In the genomic region with DNA sequence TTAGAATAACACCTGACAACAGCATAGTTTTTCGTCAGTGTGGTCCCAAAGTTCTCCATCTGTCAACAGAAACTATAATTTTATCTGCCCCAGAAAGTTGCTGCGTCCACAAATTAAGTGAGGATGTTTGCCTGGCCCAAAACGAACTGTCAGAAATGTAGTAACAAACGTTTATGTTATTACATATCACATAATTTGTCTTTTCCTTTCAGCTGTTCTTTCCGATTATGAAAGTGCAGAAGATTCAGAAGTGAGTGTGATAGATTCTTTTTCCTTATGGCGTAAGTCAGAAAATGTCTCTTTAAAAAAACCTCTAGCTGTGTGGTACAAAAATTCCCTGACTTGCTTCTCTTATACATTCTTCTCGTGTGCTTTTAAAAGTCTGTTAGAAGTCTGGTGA, we compare ENCODE assay signal across 7 mouse cellular contexts. TPM values are rescaled to one million over a fixed set of nuclear protein-coding genes. Genes with fewer than 3 reads are reported as not detected.
DNase-seq lines count a peak whose midpoint lies in the region; ATAC-seq and TF ChIP-seq lines count a peak whose summit lies in the region.

No protein-coding gene starts in this region.

- peak; percentile 88 for DNase-seq in lung, postnatal 0 days (ENCODE audit: low spot score)
- no peak for DNase-seq in lung, postnatal 36 days
- no peak for DNase-seq in limb, embryonic 14.5 days (ENCODE audit: low spot score)
- DNase-seq in adipocyte (ENCODE audit: low spot score) = no peak

- peaks cover 13% of the 10 kb centered on the region; the same call in 1 of the 2 replicates for H3K36me3 ChIP-seq in lung, postnatal 0 days (ENCODE audit: insufficient read depth, low read length)
- H3K36me3 ChIP-seq in forebrain, embryonic 12.5 days (replicated peaks) = peaks cover 63% of the 10 kb centered on the region
- H3K36me3 ChIP-seq in limb, embryonic 14.5 days (ENCODE audit: control insufficient read depth, insufficient read depth, low read length) = peaks cover 61% of the 10 kb centered on the region
- peaks cover 56% of the 10 kb centered on the region for H3K36me3 ChIP-seq in stomach, embryonic 14.5 days (ENCODE audit: control insufficient read depth, insufficient read depth, low read length)

- 39% methylated on average over 7 of the region's 7 CpGs for WGBS in lung, postnatal 0 days
- 80% methylated on average over 7 of the region's 7 CpGs for WGBS in forebrain, embryonic 12.5 days
- WGBS in limb, embryonic 14.5 days = 63% methylated on average over 7 of the region's 7 CpGs
- 52% methylated on average over 7 of the region's 7 CpGs for WGBS in stomach, embryonic 14.5 days

- no peak for ATAC-seq in lung, postnatal 0 days
- ATAC-seq in forebrain, embryonic 12.5 days (ENCODE audit: low FRiP score) = no peak
- ATAC-seq in limb, embryonic 14.5 days (ENCODE audit: low FRiP score, low read depth) = no peak
- no peak for ATAC-seq in stomach, embryonic 14.5 days (ENCODE audit: insufficient number of reproducible peaks, insufficient read depth, low FRiP score, low read depth)
- no peak for ATAC-seq in frontal cortex, adult (ENCODE audit: low TSS enrichment)

- peak overlapping the region; percentile 95 for H3K9ac ChIP-seq in lung, postnatal 0 days (replicated peaks; ENCODE audit: low read depth)
- H3K9ac ChIP-seq in forebrain, embryonic 12.5 days = peak overlapping the region; percentile 96
- peak overlapping the region; percentile 89 for H3K9ac ChIP-seq in limb, embryonic 14.5 days (ENCODE audit: low read depth, low read length, severe bottlenecking)
- peak overlapping the region; percentile 89; the same call in 1 of the 2 replicates for H3K9ac ChIP-seq in stomach, embryonic 14.5 days (replicated peaks; ENCODE audit: low read depth, low read length)

- no peak for TF ChIP-seq POLR2A in limb, embryonic 14.5 days (IDR thresholded peaks at IDR 0.05; ENCODE audit: borderline replicate concordance, extremely low read depth, insufficient read depth, insufficient read length)

- H3K9me3 ChIP-seq in lung, postnatal 0 days (ENCODE audit: low read length) = no peaks in the 10 kb centered on the region
- H3K9me3 ChIP-seq in forebrain, embryonic 12.5 days = no peaks in the 10 kb centered on the region
- H3K9me3 ChIP-seq in limb, embryonic 14.5 days (ENCODE audit: control insufficient read depth, low read length) = no peaks in the 10 kb centered on the region
- no peaks in the 10 kb centered on the region for H3K9me3 ChIP-seq in stomach, embryonic 14.5 days (ENCODE audit: control insufficient read depth, low read depth, low read length)

- H3K27me3 ChIP-seq in lung, postnatal 0 days (replicated peaks; ENCODE audit: insufficient read depth, low read length) = no peaks in the 10 kb centered on the region
- H3K27me3 ChIP-seq in forebrain, embryonic 12.5 days = no peaks in the 10 kb centered on the region
- no peaks in the 10 kb centered on the region for H3K27me3 ChIP-seq in limb, embryonic 14.5 days (ENCODE audit: control insufficient read depth, insufficient read depth, low read length)
- no peaks in the 10 kb centered on the region for H3K27me3 ChIP-seq in stomach, embryonic 14.5 days (ENCODE audit: control insufficient read depth, insufficient read depth, low read length)

- peak; percentile 72 for TF ChIP-seq EP300 in lung, postnatal 0 days (IDR thresholded peaks at IDR 0.05)

- H3K4me1 ChIP-seq in lung, postnatal 0 days (ENCODE audit: insufficient read depth, low read depth, low read length) = peaks cover 5% of the 10 kb centered on the region; the same call in 1 of the 2 replicates
- peaks cover 22% of the 10 kb centered on the region for H3K4me1 ChIP-seq in forebrain, embryonic 12.5 days
- peaks cover 13% of the 10 kb centered on the region; the same call in 1 of the 2 replicates for H3K4me1 ChIP-seq in limb, embryonic 14.5 days (ENCODE audit: control insufficient read depth, insufficient read depth, low read length)
- peaks cover 11% of the 10 kb centered on the region; the same call in 1 of the 2 replicates for H3K4me1 ChIP-seq in stomach, embryonic 14.5 days (ENCODE audit: control insufficient read depth, insufficient read depth, low read length)

- peak overlapping the region; percentile 72 for H3K4me2 ChIP-seq in lung, postnatal 0 days (replicated peaks; ENCODE audit: low read depth, low read length)
- peak overlapping the region; percentile 81 for H3K4me2 ChIP-seq in forebrain, embryonic 12.5 days
- H3K4me2 ChIP-seq in limb, embryonic 14.5 days (replicated peaks; ENCODE audit: low read depth, low read length, severe bottlenecking) = peak overlapping the region; percentile 70
- H3K4me2 ChIP-seq in stomach, embryonic 14.5 days (replicated peaks; ENCODE audit: low read depth, low read length) = peak overlapping the region; percentile 88

- H3K27ac ChIP-seq in lung, postnatal 0 days (ENCODE audit: low read length) = peak overlapping the region; percentile 99; the same call in 1 of the 2 replicates
- H3K27ac ChIP-seq in forebrain, embryonic 12.5 days = peak overlapping the region; percentile 99; the same call in 1 of the 2 replicates
- H3K27ac ChIP-seq in limb, embryonic 14.5 days (replicated peaks; ENCODE audit: low read depth, low read length) = no peak overlapping the region
- H3K27ac ChIP-seq in stomach, embryonic 14.5 days (ENCODE audit: low read length) = 0 out of 2 replicates have a peak overlapping the region, but pooled peaks have one; percentile 99

- no peak for TF ChIP-seq CTCF in lung, postnatal 0 days (IDR thresholded peaks at IDR 0.05)

- H3K4me3 ChIP-seq in lung, postnatal 0 days (ENCODE audit: low read depth, low read length) = peak overlapping the region; percentile 96
- H3K4me3 ChIP-seq in forebrain, embryonic 12.5 days (replicated peaks) = peak overlapping the region; percentile 95
- H3K4me3 ChIP-seq in limb, embryonic 14.5 days (replicated peaks; ENCODE audit: low read length) = peak overlapping the region; percentile 86
- peak overlapping the region; percentile 80 for H3K4me3 ChIP-seq in stomach, embryonic 14.5 days (ENCODE audit: low read depth, low read length)

RNA-seq across cellular contexts. Expression of a gene that starts 6.0 kb away (rescaled TPM):
- 22.7 and 22.9 TPM in 2 replicates for polyA plus RNA-seq in lung, postnatal 0 days (2015; fragmentation: Nextera tagmentation; extraction: Ambion mirVana)
- polyA plus RNA-seq in forebrain, embryonic 12.5 days (2016; fragmentation: Nextera tagmentation; extraction: Ambion mirVana) = 63.2 and 67.4 TPM in 2 replicates
- polyA plus RNA-seq in limb, embryonic 14.5 days (2012; rRNA removed) = 52.4 and 56.8 TPM in 2 replicates
- polyA plus RNA-seq in limb, embryonic 14.5 days (2014; fragmentation: Nextera tagmentation; extraction: Ambion mirVana) = 34.1 and 40.4 TPM in 2 replicates
- 33.7 and 35.1 TPM in 2 replicates for polyA plus RNA-seq in stomach, embryonic 14.5 days (2014; fragmentation: Nextera tagmentation; extraction: Ambion mirVana)

RNA-seq across cellular contexts. Expression of a gene that starts 15.4 kb away (rescaled TPM):
- polyA plus RNA-seq in lung, postnatal 0 days (2015; fragmentation: Nextera tagmentation; extraction: Ambion mirVana) = 16.3 and 21.3 TPM in 2 replicates
- 39.3 and 39.9 TPM in 2 replicates for polyA plus RNA-seq in forebrain, embryonic 12.5 days (2016; fragmentation: Nextera tagmentation; extraction: Ambion mirVana)
- polyA plus RNA-seq in limb, embryonic 14.5 days (2012; rRNA removed) = 76.9 and 81.1 TPM in 2 replicates
- 19.8 and 23.5 TPM in 2 replicates for polyA plus RNA-seq in limb, embryonic 14.5 days (2014; fragmentation: Nextera tagmentation; extraction: Ambion mirVana)
- polyA plus RNA-seq in stomach, embryonic 14.5 days (2014; fragmentation: Nextera tagmentation; extraction: Ambion mirVana) = 21.6 and 22.3 TPM in 2 replicates

RNA-seq across cellular contexts. Expression of a gene that starts 25.9 kb away (rescaled TPM):
- 1.1 and 1.5 TPM in 2 replicates for polyA plus RNA-seq in lung, postnatal 0 days (2015; fragmentation: Nextera tagmentation; extraction: Ambion mirVana)
- polyA plus RNA-seq in forebrain, embryonic 12.5 days (2016; fragmentation: Nextera tagmentation; extraction: Ambion mirVana) = 1.5 and 1.6 TPM in 2 replicates
- polyA plus RNA-seq in limb, embryonic 14.5 days (2012; rRNA removed) = 31.4 and 41.8 TPM in 2 replicates
- 8.8 and 8.9 TPM in 2 replicates for polyA plus RNA-seq in limb, embryonic 14.5 days (2014; fragmentation: Nextera tagmentation; extraction: Ambion mirVana)
- polyA plus RNA-seq in stomach, embryonic 14.5 days (2014; fragmentation: Nextera tagmentation; extraction: Ambion mirVana) = 5.6 and 7.7 TPM in 2 replicates

RNA-seq across cellular contexts. Expression of a gene that starts 35.6 kb away (rescaled TPM):
- 6.9 and 8.9 TPM in 2 replicates for polyA plus RNA-seq in lung, postnatal 0 days (2015; fragmentation: Nextera tagmentation; extraction: Ambion mirVana)
- polyA plus RNA-seq in forebrain, embryonic 12.5 days (2016; fragmentation: Nextera tagmentation; extraction: Ambion mirVana) = 2.1 and 2.2 TPM in 2 replicates
- 1.8 and 2.5 TPM in 2 replicates for polyA plus RNA-seq in limb, embryonic 14.5 days (2012; rRNA removed)
- polyA plus RNA-seq in limb, embryonic 14.5 days (2014; fragmentation: Nextera tagmentation; extraction: Ambion mirVana) = 1.2 and 1.4 TPM in 2 replicates
- polyA plus RNA-seq in stomach, embryonic 14.5 days (2014; fragmentation: Nextera tagmentation; extraction: Ambion mirVana) = 1.7 and 2.3 TPM in 2 replicates

RNA-seq across cellular contexts. Expression of a gene that starts 52.8 kb away (rescaled TPM):
- 4.0 and 4.1 TPM in 2 replicates for polyA plus RNA-seq in lung, postnatal 0 days (2015; fragmentation: Nextera tagmentation; extraction: Ambion mirVana)
- 4.8 and 5.2 TPM in 2 replicates for polyA plus RNA-seq in forebrain, embryonic 12.5 days (2016; fragmentation: Nextera tagmentation; extraction: Ambion mirVana)
- polyA plus RNA-seq in limb, embryonic 14.5 days (2012; rRNA removed) = 10.5 and 11.4 TPM in 2 replicates
- 4.7 and 4.9 TPM in 2 replicates for polyA plus RNA-seq in limb, embryonic 14.5 days (2014; fragmentation: Nextera tagmentation; extraction: Ambion mirVana)
- polyA plus RNA-seq in stomach, embryonic 14.5 days (2014; fragmentation: Nextera tagmentation; extraction: Ambion mirVana) = 6.8 and 7.1 TPM in 2 replicates
